Mouse (Mus musculus): ENCODE results near the gene Psmd5. TPM values are rescaled to one million over a fixed set of nuclear protein-coding genes. Genes with fewer than 3 reads are reported as not detected.
A peak's percentile ranks its signal among the peaks of the same experiment; 100 is the strongest.

The Psmd5 gene
- polyA plus RNA-seq, 1 experiment from 2014 or later: 94.9 TPM

GRCm38 (mm10) chr2:34906426-34906825, 31.7 kb upstream of the Psmd5 start:
- H3K27me3 ChIP-seq (replicated peaks): 0 out of 2 replicates have a peak, but pooled peaks cover 4% of the 10 kb centered on the region
- H3K4me3 ChIP-seq: no peak overlapping the region
- ATAC-seq (ENCODE audit: low FRiP score, low read depth): no peak
- peaks cover 18% of the 10 kb centered on the region for H3K4me1 ChIP-seq
- H3K36me3 ChIP-seq: no peaks in the 10 kb centered on the region
- H3K9ac ChIP-seq: no peak overlapping the region
- H3K4me2 ChIP-seq (replicated peaks): no peak overlapping the region
- WGBS: 69% methylated on average over 6 of the region's 6 CpGs
- no peaks in the 10 kb centered on the region for H3K9me3 ChIP-seq
- no peak overlapping the region for H3K27ac ChIP-seq

GRCm38 (mm10) chr2:34904849-34905542, 30.2 kb upstream of the Psmd5 start:
- Histone ChIP-seq H3K9me3 (no peaks in the 10 kb centered on the region), H3K4me3 (peak overlapping the region; percentile 24), H3K36me3 (no peaks in the 10 kb centered on the region), H3K9ac (0 out of 2 replicates have a peak overlapping the region, but pooled peaks have one; percentile 0), H3K27ac (no peak overlapping the region), H3K4me1 (peaks cover 18% of the 10 kb centered on the region), H3K4me2 (replicated peaks) (peak overlapping the region; percentile 64), H3K27me3 (replicated peaks) (no peaks in the 10 kb centered on the region)
- peak; percentile 97 for ATAC-seq (ENCODE audit: low FRiP score, low read depth)
- under 1% methylated on average over 34 of the region's 34 CpGs for WGBS

- Histone ChIP-seq H3K27ac (no peak overlapping the region), H3K27me3 (replicated peaks) (no peaks in the 10 kb centered on the region), H3K4me1 (peaks cover 18% of the 10 kb centered on the region), H3K4me2 (replicated peaks) (peak overlapping the region; percentile 64), H3K36me3 (no peaks in the 10 kb centered on the region), H3K4me3 (no peak overlapping the region), H3K9ac (no peak overlapping the region), H3K9me3 (no peaks in the 10 kb centered on the region)
- no peak for ATAC-seq (ENCODE audit: low FRiP score, low read depth)
- 71% methylated on average over 4 of the region's 4 CpGs for WGBS
Observed at GRCm38 (mm10) chr2:34903652-34904405, 29.1 kb upstream of the Psmd5 start.

GRCm38 (mm10) chr2:34903191-34903590, 28.4 kb upstream of the Psmd5 start:
- H3K4me3 ChIP-seq: no peak overlapping the region

GRCm38 (mm10) chr2:34902731-34903130, 28.0 kb upstream of the Psmd5 start:
- H3K36me3 ChIP-seq: no peaks in the 10 kb centered on the region
- H3K9me3 ChIP-seq: no peaks in the 10 kb centered on the region
- no peak overlapping the region for H3K9ac ChIP-seq
- H3K27ac ChIP-seq: no peak overlapping the region
- H3K4me3 ChIP-seq: no peak overlapping the region
- H3K4me2 ChIP-seq (replicated peaks): no peak overlapping the region
- WGBS: 90% methylated on average over 6 of the region's 6 CpGs
- no peak for ATAC-seq (ENCODE audit: low FRiP score, low read depth)
- H3K27me3 ChIP-seq (replicated peaks): no peaks in the 10 kb centered on the region
- peaks cover 18% of the 10 kb centered on the region for H3K4me1 ChIP-seq

More at GRCm38 (mm10) chr2:34903191-34903590, 28.4 kb upstream of the Psmd5 start:
- Histone ChIP-seq H3K27me3 (replicated peaks) (no peaks in the 10 kb centered on the region), H3K36me3 (no peaks in the 10 kb centered on the region), H3K4me1 (peaks cover 18% of the 10 kb centered on the region), H3K27ac (no peak overlapping the region), H3K9me3 (no peaks in the 10 kb centered on the region), H3K9ac (no peak overlapping the region), H3K4me2 (replicated peaks) (no peak overlapping the region)
- WGBS: 89% methylated on average over 7 of the region's 7 CpGs
- no peak for ATAC-seq (ENCODE audit: low FRiP score, low read depth)

GRCm38 (mm10) chr2:34901726-34902125, 27.0 kb upstream of the Psmd5 start:
- H3K4me3 ChIP-seq: no peak overlapping the region
- H3K36me3 ChIP-seq: no peaks in the 10 kb centered on the region
- 79% methylated on average over 4 of the region's 4 CpGs for WGBS
- ATAC-seq (ENCODE audit: low FRiP score, low read depth): no peak
- no peaks in the 10 kb centered on the region for H3K27me3 ChIP-seq (replicated peaks)
- peaks cover 16% of the 10 kb centered on the region for H3K4me1 ChIP-seq
- H3K9me3 ChIP-seq: no peaks in the 10 kb centered on the region
- H3K9ac ChIP-seq: no peak overlapping the region
- no peak overlapping the region for H3K27ac ChIP-seq
- H3K4me2 ChIP-seq (replicated peaks): no peak overlapping the region

- no peak overlapping the region for H3K4me3 ChIP-seq
- ATAC-seq (ENCODE audit: low FRiP score, low read depth): no peak
- no peak overlapping the region for H3K4me2 ChIP-seq (replicated peaks)
- H3K4me1 ChIP-seq: peaks cover 14% of the 10 kb centered on the region
- H3K9me3 ChIP-seq: no peaks in the 10 kb centered on the region
- H3K27ac ChIP-seq: no peak overlapping the region
- H3K27me3 ChIP-seq (replicated peaks): no peaks in the 10 kb centered on the region
- no peaks in the 10 kb centered on the region for H3K36me3 ChIP-seq
- 78% methylated on average over 1 of the region's 1 CpGs for WGBS
- no peak overlapping the region for H3K9ac ChIP-seq
Observed at GRCm38 (mm10) chr2:34900412-34900811, 25.6 kb upstream of the Psmd5 start.

GRCm38 (mm10) chr2:34899682-34900081, 24.9 kb upstream of the Psmd5 start:
- ATAC-seq (ENCODE audit: low FRiP score, low read depth): no peak
- no peak overlapping the region for H3K4me3 ChIP-seq
- 83% methylated on average over 11 of the region's 11 CpGs for WGBS
- no peak overlapping the region for H3K4me2 ChIP-seq (replicated peaks)
- H3K9me3 ChIP-seq: no peaks in the 10 kb centered on the region
- H3K4me1 ChIP-seq: peaks cover 8% of the 10 kb centered on the region
- no peak overlapping the region for H3K9ac ChIP-seq
- H3K36me3 ChIP-seq: no peaks in the 10 kb centered on the region
- H3K27ac ChIP-seq: no peak overlapping the region
- no peaks in the 10 kb centered on the region for H3K27me3 ChIP-seq (replicated peaks)

GRCm38 (mm10) chr2:34897820-34898219, 23.1 kb upstream of the Psmd5 start:
- Histone ChIP-seq H3K4me2 (replicated peaks) (no peak overlapping the region), H3K27me3 (replicated peaks) (no peaks in the 10 kb centered on the region), H3K27ac (no peak overlapping the region), H3K9ac (no peak overlapping the region), H3K9me3 (no peaks in the 10 kb centered on the region), H3K4me1 (no peaks in the 10 kb centered on the region), H3K36me3 (no peaks in the 10 kb centered on the region), H3K4me3 (no peak overlapping the region)
- no peak for ATAC-seq (ENCODE audit: low FRiP score, low read depth)
- WGBS: 22% methylated on average over 10 of the region's 10 CpGs

- Histone ChIP-seq H3K9me3 (no peaks in the 10 kb centered on the region), H3K36me3 (no peaks in the 10 kb centered on the region), H3K27me3 (replicated peaks) (no peaks in the 10 kb centered on the region), H3K4me3 (no peak overlapping the region), H3K27ac (no peak overlapping the region), H3K4me2 (replicated peaks) (no peak overlapping the region), H3K4me1 (no peaks in the 10 kb centered on the region), H3K9ac (no peak overlapping the region)
- 83% methylated on average over 17 of the region's 17 CpGs for WGBS
- ATAC-seq (ENCODE audit: low FRiP score, low read depth): no peak
Observed at GRCm38 (mm10) chr2:34896821-34897460, 22.2 kb upstream of the Psmd5 start.

- Histone ChIP-seq H3K4me3 (no peak overlapping the region), H3K36me3 (no peaks in the 10 kb centered on the region), H3K9ac (no peak overlapping the region), H3K27me3 (replicated peaks) (no peaks in the 10 kb centered on the region), H3K4me2 (replicated peaks) (no peak overlapping the region), H3K27ac (no peak overlapping the region), H3K9me3 (no peaks in the 10 kb centered on the region), H3K4me1 (no peaks in the 10 kb centered on the region)
- no peak for ATAC-seq (ENCODE audit: low FRiP score, low read depth)
- WGBS: 80% methylated on average over 19 of the region's 19 CpGs
Observed at GRCm38 (mm10) chr2:34895503-34896113, 20.8 kb upstream of the Psmd5 start.

- Histone ChIP-seq H3K27ac (no peak overlapping the region), H3K9ac (no peak overlapping the region), H3K36me3 (no peaks in the 10 kb centered on the region), H3K4me3 (no peak overlapping the region), H3K9me3 (no peaks in the 10 kb centered on the region), H3K4me2 (replicated peaks) (no peak overlapping the region), H3K4me1 (no peaks in the 10 kb centered on the region), H3K27me3 (replicated peaks) (no peaks in the 10 kb centered on the region)
- 77% methylated on average over 5 of the region's 5 CpGs for WGBS
- no peak for ATAC-seq (ENCODE audit: low FRiP score, low read depth)
Observed at GRCm38 (mm10) chr2:34893950-34894349, 19.2 kb upstream of the Psmd5 start.

Measured in neural tube, embryonic 12.5 days (tissue).